Mouse (Mus musculus): ENCODE measurements around the gene Peg12. TPM values are rescaled to one million over a fixed set of nuclear protein-coding genes. Genes with fewer than 3 reads are reported as not detected.
A peak's percentile ranks its signal among the peaks of the same experiment; 100 is the strongest.

The Peg12 gene
- polyA plus RNA-seq, 1 experiment from 2014 or later = 1.3 TPM

GRCm38 (mm10) chr7:62428337-62428736 is 36.0 kb downstream of the Peg12 start:
- Histone ChIP-seq H3K27ac (ENCODE audit: low read length) (no peak overlapping the region), H3K4me1 (ENCODE audit: control insufficient read depth, low read depth, low read length) (no peaks in the 10 kb centered on the region), H3K9me3 (replicated peaks; ENCODE audit: control insufficient read depth, low read length) (no peaks in the 10 kb centered on the region), H3K4me3 (ENCODE audit: low read depth, low read length) (no peak overlapping the region), H3K9ac (ENCODE audit: low read depth, low read length) (no peak overlapping the region), H3K4me2 (ENCODE audit: low read depth, low read length) (no peak overlapping the region), H3K27me3 (ENCODE audit: control insufficient read depth, insufficient read depth, low read depth, low read length) (no peaks in the 10 kb centered on the region), H3K36me3 (ENCODE audit: control insufficient read depth, insufficient read depth) (no peaks in the 10 kb centered on the region)
- 19% methylated on average over 8 of the region's 8 CpGs for WGBS (ENCODE audit: insufficient replicate concordance)
- no peak for ATAC-seq (ENCODE audit: low read depth)

GRCm38 (mm10) chr7:62423210-62423609 is 41.1 kb downstream of the Peg12 start:
- Histone ChIP-seq H3K27me3 (ENCODE audit: control insufficient read depth, insufficient read depth, low read depth, low read length) (no peaks in the 10 kb centered on the region), H3K9me3 (replicated peaks; ENCODE audit: control insufficient read depth, low read length) (no peaks in the 10 kb centered on the region; the same call in 1 of the 2 replicates), H3K4me1 (ENCODE audit: control insufficient read depth, low read depth, low read length) (no peaks in the 10 kb centered on the region), H3K27ac (ENCODE audit: low read length) (no peak overlapping the region), H3K4me3 (ENCODE audit: low read depth, low read length) (no peak overlapping the region), H3K36me3 (ENCODE audit: control insufficient read depth, insufficient read depth) (no peaks in the 10 kb centered on the region), H3K4me2 (ENCODE audit: low read depth, low read length) (no peak overlapping the region), H3K9ac (ENCODE audit: low read depth, low read length) (no peak overlapping the region)
- ATAC-seq (ENCODE audit: low read depth) = no peak
- WGBS (ENCODE audit: insufficient replicate concordance) = 36% methylated on average over 4 of the region's 4 CpGs

GRCm38 (mm10) chr7:62420566-62420965 is 43.7 kb downstream of the Peg12 start:
- Histone ChIP-seq H3K27ac (ENCODE audit: low read length) (no peak overlapping the region), H3K36me3 (ENCODE audit: control insufficient read depth, insufficient read depth) (no peaks in the 10 kb centered on the region), H3K4me2 (ENCODE audit: low read depth, low read length) (no peak overlapping the region), H3K9ac (ENCODE audit: low read depth, low read length) (no peak overlapping the region), H3K4me1 (ENCODE audit: control insufficient read depth, low read depth, low read length) (no peaks in the 10 kb centered on the region), H3K27me3 (ENCODE audit: control insufficient read depth, insufficient read depth, low read depth, low read length) (no peaks in the 10 kb centered on the region), H3K4me3 (ENCODE audit: low read depth, low read length) (no peak overlapping the region), H3K9me3 (replicated peaks; ENCODE audit: control insufficient read depth, low read length) (no peaks in the 10 kb centered on the region; the same call in 1 of the 2 replicates)
- no peak for ATAC-seq (ENCODE audit: low read depth)
- WGBS (ENCODE audit: insufficient replicate concordance) = 57% methylated on average over 6 of the region's 6 CpGs

GRCm38 (mm10) chr7:62419493-62420360 is 44.6 kb downstream of the Peg12 start, which contains the start of gene Mkrn3:
Gene Mkrn3 (minus strand): TSS chr7:62420139.
- 21% methylated on average over 49 of the region's 49 CpGs for WGBS (ENCODE audit: insufficient replicate concordance)
- H3K9ac ChIP-seq (ENCODE audit: low read depth, low read length) = no peak within 1 kb of the TSS
- H3K4me1 ChIP-seq (ENCODE audit: control insufficient read depth, low read depth, low read length) = no peaks in the 10 kb centered on the region
- peak within 1 kb of the TSS; percentile 60 for H3K4me2 ChIP-seq (ENCODE audit: low read depth, low read length)
- H3K4me3 ChIP-seq (ENCODE audit: low read depth, low read length) = peak within 1 kb of the TSS; percentile 58
- H3K9me3 ChIP-seq (replicated peaks; ENCODE audit: control insufficient read depth, low read length) = no peaks in the 10 kb centered on the region; the same call in 1 of the 2 replicates
- peak; percentile 32; the same call in 1 of the 2 replicates for ATAC-seq (ENCODE audit: low read depth)
- H3K36me3 ChIP-seq (ENCODE audit: control insufficient read depth, insufficient read depth) = no peaks in the 10 kb centered on the region
- H3K27me3 ChIP-seq (ENCODE audit: control insufficient read depth, insufficient read depth, low read depth, low read length) = no peaks in the 10 kb centered on the region
- H3K27ac ChIP-seq (ENCODE audit: low read length) = no peak within 1 kb of the TSS

GRCm38 (mm10) chr7:62419105-62419492 is 45.2 kb downstream of the Peg12 start:
- 62% methylated on average over 17 of the region's 17 CpGs for WGBS (ENCODE audit: insufficient replicate concordance)

GRCm38 (mm10) chr7:62418346-62418745 is 46.0 kb downstream of the Peg12 start:
- Histone ChIP-seq H3K27ac (ENCODE audit: low read length) (no peak overlapping the region), H3K9me3 (replicated peaks; ENCODE audit: control insufficient read depth, low read length) (no peaks in the 10 kb centered on the region; the same call in 1 of the 2 replicates), H3K4me3 (ENCODE audit: low read depth, low read length) (no peak overlapping the region), H3K27me3 (ENCODE audit: control insufficient read depth, insufficient read depth, low read depth, low read length) (no peaks in the 10 kb centered on the region), H3K36me3 (ENCODE audit: control insufficient read depth, insufficient read depth) (no peaks in the 10 kb centered on the region), H3K4me1 (ENCODE audit: control insufficient read depth, low read depth, low read length) (no peaks in the 10 kb centered on the region), H3K4me2 (ENCODE audit: low read depth, low read length) (no peak overlapping the region), H3K9ac (ENCODE audit: low read depth, low read length) (no peak overlapping the region)
- 70% methylated on average over 9 of the region's 9 CpGs for WGBS (ENCODE audit: insufficient replicate concordance)
- no peak for ATAC-seq (ENCODE audit: low read depth)

More at GRCm38 (mm10) chr7:62419105-62419492, 45.2 kb downstream of the Peg12 start:
- H3K27me3 ChIP-seq (ENCODE audit: control insufficient read depth, insufficient read depth, low read depth, low read length) = no peaks in the 10 kb centered on the region
- no peak for ATAC-seq (ENCODE audit: low read depth)
- peak overlapping the region; percentile 60 for H3K4me2 ChIP-seq (ENCODE audit: low read depth, low read length)
- no peak overlapping the region for H3K27ac ChIP-seq (ENCODE audit: low read length)
- H3K9ac ChIP-seq (ENCODE audit: low read depth, low read length) = no peak overlapping the region
- no peaks in the 10 kb centered on the region for H3K36me3 ChIP-seq (ENCODE audit: control insufficient read depth, insufficient read depth)
- H3K9me3 ChIP-seq (replicated peaks; ENCODE audit: control insufficient read depth, low read length) = no peaks in the 10 kb centered on the region; the same call in 1 of the 2 replicates
- no peaks in the 10 kb centered on the region for H3K4me1 ChIP-seq (ENCODE audit: control insufficient read depth, low read depth, low read length)
- H3K4me3 ChIP-seq (ENCODE audit: low read depth, low read length) = peak overlapping the region; percentile 58

GRCm38 (mm10) chr7:62416173-62416572 is 48.1 kb downstream of the Peg12 start:
- H3K4me2 ChIP-seq (ENCODE audit: low read depth, low read length) = no peak overlapping the region
- H3K27ac ChIP-seq (ENCODE audit: low read length) = no peak overlapping the region
- no peak for ATAC-seq (ENCODE audit: low read depth)
- H3K27me3 ChIP-seq (ENCODE audit: control insufficient read depth, insufficient read depth, low read depth, low read length) = no peaks in the 10 kb centered on the region
- H3K4me3 ChIP-seq (ENCODE audit: low read depth, low read length) = no peak overlapping the region
- H3K9ac ChIP-seq (ENCODE audit: low read depth, low read length) = no peak overlapping the region
- no peaks in the 10 kb centered on the region; the same call in 1 of the 2 replicates for H3K9me3 ChIP-seq (replicated peaks; ENCODE audit: control insufficient read depth, low read length)
- H3K4me1 ChIP-seq (ENCODE audit: control insufficient read depth, low read depth, low read length) = no peaks in the 10 kb centered on the region
- no peaks in the 10 kb centered on the region for H3K36me3 ChIP-seq (ENCODE audit: control insufficient read depth, insufficient read depth)

GRCm38 (mm10) chr7:62415222-62415621 is 49.1 kb downstream of the Peg12 start:
- no peak for ATAC-seq (ENCODE audit: low read depth)
- 65% methylated on average over 1 of the region's 1 CpGs for WGBS (ENCODE audit: insufficient replicate concordance)
- H3K4me2 ChIP-seq (ENCODE audit: low read depth, low read length) = no peak overlapping the region
- H3K27me3 ChIP-seq (ENCODE audit: control insufficient read depth, insufficient read depth, low read depth, low read length) = no peaks in the 10 kb centered on the region
- no peak overlapping the region for H3K27ac ChIP-seq (ENCODE audit: low read length)
- H3K4me1 ChIP-seq (ENCODE audit: control insufficient read depth, low read depth, low read length) = no peaks in the 10 kb centered on the region
- no peaks in the 10 kb centered on the region; the same call in 1 of the 2 replicates for H3K9me3 ChIP-seq (replicated peaks; ENCODE audit: control insufficient read depth, low read length)
- no peak overlapping the region for H3K4me3 ChIP-seq (ENCODE audit: low read depth, low read length)
- no peak overlapping the region for H3K9ac ChIP-seq (ENCODE audit: low read depth, low read length)
- no peaks in the 10 kb centered on the region for H3K36me3 ChIP-seq (ENCODE audit: control insufficient read depth, insufficient read depth)

Measured in liver, embryonic 16.5 days (tissue).